Mouse (Mus musculus): ENCODE measurements around the gene Map3k4.

The Map3k4 gene

DNA sequence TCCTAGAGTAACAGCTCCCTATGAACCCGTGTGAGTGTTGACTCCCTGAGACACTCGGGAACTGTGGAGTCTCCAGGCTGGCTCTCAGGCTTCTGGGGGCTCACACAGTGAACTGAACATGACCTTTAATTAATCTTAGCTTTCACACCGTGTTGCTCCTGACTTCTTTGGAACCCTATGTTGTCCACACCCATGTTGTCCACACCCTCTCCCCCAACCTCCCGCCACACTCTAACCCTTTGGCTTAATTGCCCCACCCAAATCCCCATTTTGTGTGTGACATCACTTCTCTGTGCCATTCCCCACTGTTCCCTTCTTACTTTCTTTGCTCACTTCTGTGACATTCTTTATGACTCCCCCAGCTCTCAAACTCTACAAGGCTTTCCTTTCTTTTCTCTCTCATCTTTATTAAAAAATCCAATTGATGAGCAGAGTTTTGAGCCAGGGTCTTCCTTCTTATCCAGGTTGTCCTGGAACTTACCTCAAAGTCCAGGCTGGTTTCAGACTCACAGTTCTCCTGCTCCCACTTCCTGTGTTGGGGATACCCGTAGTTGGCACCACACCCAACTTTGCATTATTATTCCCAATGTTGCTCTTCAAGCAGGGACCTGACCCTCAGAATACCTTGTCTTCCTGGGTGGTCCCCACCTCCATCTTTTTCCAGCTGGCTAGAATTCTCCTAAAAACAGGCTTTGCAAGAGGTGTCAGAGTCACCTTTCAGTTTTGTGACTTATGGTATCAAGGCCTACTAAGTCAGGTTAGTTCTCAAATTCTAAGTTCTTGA, 135.7 kb downstream of the Map3k4 start:
- DNase-seq (ENCODE audit: low read depth, low spot score), result no peak
- no peaks in the 10 kb centered on the region for H3K27me3 ChIP-seq (ENCODE audit: control insufficient read depth, insufficient read depth, low read length, poor library complexity, severe bottlenecking)
- H3K36me3 ChIP-seq (ENCODE audit: control insufficient read depth, insufficient read depth, low read length, poor library complexity, severe bottlenecking), result no peaks in the 10 kb centered on the region

DNA sequence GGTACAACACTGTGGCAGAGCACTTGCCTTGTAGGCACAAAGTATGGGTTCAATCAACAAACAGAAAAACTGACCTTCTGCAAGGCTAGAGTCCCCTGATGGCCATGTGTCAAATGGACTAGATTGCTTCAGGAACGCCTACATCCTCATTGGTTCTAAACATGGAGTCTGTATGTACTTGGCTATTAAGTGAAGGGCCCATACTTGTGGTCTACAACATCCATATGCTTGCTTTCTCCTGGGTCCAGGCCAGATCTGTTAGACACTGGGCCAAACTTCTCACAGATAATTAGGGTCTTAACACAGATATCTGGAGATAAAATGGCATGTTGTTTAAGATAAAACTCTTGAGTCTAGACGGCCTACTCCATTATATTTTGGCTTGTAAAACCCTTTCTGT, 138.8 kb downstream of the Map3k4 start:
- H3K36me3 ChIP-seq (ENCODE audit: control insufficient read depth, insufficient read depth, low read length, poor library complexity, severe bottlenecking), result no peaks in the 10 kb centered on the region
- DNase-seq (ENCODE audit: low read depth, low spot score), result no peak

GRCm38 (mm10) chr17:12179339-12179738, 139.3 kb downstream of the Map3k4 start:
- no peaks in the 10 kb centered on the region for H3K27me3 ChIP-seq (ENCODE audit: control insufficient read depth, insufficient read depth, low read length, poor library complexity, severe bottlenecking)
- no peak for DNase-seq (ENCODE audit: low read depth, low spot score)
- H3K36me3 ChIP-seq (ENCODE audit: control insufficient read depth, insufficient read depth, low read length, poor library complexity, severe bottlenecking), result no peaks in the 10 kb centered on the region

More for the DNA sequence above, 138.8 kb downstream of the Map3k4 start:
- no peaks in the 10 kb centered on the region for H3K27me3 ChIP-seq (ENCODE audit: control insufficient read depth, insufficient read depth, low read length, poor library complexity, severe bottlenecking)
